Mouse (Mus musculus): ENCODE measurements around the gene Gm7168. TPM values are rescaled to one million over a fixed set of nuclear protein-coding genes. Genes with fewer than 3 reads are reported as not detected.
"Not testable (repeated sequence)": the region's sequence is repeated elsewhere in the genome, so short reads cannot be mapped to it uniquely, and the experiment has no call there.

Gene Gm7168
- total RNA-seq, 1 experiment from 2014 or later: not detected

DNA sequence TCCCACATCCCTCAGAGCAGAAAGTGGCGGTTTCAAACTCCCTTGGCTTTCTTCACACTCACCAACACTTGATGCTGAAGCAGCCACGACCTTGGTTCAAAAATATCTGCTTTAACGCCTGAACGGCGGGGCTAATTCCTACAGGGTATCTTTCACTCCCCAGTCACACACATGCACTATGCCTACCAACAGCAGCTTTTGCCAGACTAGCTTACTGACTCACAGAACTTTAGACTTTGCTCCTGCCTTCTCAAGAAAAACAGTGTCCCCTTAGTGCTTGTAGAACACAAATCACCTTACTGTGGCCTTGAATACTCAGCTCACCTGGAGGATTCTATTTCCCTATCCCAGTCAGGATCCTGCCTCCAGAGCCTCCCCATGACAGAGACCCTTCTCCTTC, 22.6 kb downstream of the Gm7168 start:
- not testable (repeated sequence) for ATAC-seq (replicated peaks; ENCODE audit: low read depth, poor library complexity, severe bottlenecking)

DNA sequence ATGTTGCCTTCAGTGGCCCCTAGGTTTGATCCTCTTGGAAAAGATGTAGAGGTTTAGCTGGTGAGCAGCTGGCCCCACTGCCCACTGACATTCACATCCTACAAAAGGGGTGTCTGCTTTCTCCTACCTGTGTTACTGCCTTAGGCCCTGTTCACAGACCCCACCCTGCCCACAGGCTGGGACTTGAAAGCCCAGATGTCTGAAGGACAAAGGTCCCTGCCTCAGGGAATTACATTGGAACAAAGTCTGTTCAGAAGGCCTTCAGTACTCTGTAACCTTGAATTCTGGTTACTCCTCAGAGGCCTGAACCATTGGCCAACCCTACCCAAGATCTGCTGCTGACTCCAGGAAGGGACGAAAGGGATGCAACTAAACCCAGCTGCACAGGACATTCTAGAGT, 39.5 kb downstream of the Gm7168 start:
- no peak for ATAC-seq (replicated peaks; ENCODE audit: low read depth, poor library complexity, severe bottlenecking)

DNA sequence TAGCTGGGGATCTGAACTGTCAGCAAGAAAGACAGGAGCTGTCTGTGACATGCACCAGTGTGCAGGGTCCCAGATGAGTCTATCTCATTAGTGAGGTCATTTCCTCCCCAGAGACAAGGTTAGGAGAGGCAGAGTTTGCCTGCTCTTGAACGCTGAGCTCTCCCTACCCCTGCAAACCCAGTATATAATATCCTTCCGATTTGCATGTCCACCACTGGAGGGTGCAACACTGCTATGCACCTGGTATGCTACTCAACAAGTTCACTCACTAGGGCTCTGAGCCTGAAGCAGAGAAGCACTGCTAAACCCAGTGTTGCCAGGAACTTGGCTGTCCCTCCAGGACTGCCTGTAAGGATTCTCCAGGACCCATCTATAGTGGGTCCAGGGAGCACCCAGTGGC, 45.3 kb downstream of the Gm7168 start:
- ATAC-seq (replicated peaks; ENCODE audit: low read depth, poor library complexity, severe bottlenecking): not testable (repeated sequence)

Other genes with a start within 250 kb of the Gm7168 start
- gene Afdn, start 187.8 kb upstream of the Gm7168 start, total RNA-seq (2017): 15.2 and 16.3 TPM in 2 replicates
- gene Tcte2, start 186.5 kb upstream of the Gm7168 start, total RNA-seq (2017): not detected in 2 replicates
- gene Gm7356, start 55.3 kb downstream of the Gm7168 start, total RNA-seq (2017): not detected in 2 replicates
- gene Gm7358, start 111.2 kb downstream of the Gm7168 start, total RNA-seq (2017): not detected in 2 replicates